Mouse (Mus musculus): ENCODE data around the gene Pnmal1. TPM values are rescaled to one million over a fixed set of nuclear protein-coding genes. Genes with fewer than 3 reads are reported as not detected.
A peak's percentile ranks its signal among the peaks of the same experiment; 100 is the strongest.

Pnmal1 gene
- polyA plus RNA-seq, 1 experiment from 2014 or later = 3.7 TPM

DNA sequence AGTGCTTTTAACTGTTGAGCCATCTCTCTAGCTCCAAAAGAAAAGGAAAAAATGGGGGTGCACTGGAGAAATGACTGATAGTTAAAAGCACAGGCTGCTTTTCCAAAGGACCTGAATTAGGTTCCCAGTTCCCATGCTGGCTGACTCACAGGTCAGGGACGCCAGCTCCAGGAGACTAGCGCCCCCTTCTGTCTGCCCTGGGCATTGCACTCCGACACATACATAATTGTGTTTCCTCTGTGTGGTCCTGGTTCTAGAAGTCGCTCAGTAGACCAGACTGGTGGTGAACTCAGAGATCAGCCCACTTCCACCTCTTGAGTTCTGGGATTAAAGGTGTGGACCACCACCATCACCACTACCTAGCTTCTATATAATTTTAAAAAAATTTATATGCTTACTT, 22.2 kb upstream of the Pnmal1 start:
- H3K4me2 ChIP-seq (ENCODE audit: low read length) = no peak overlapping the region
- H3K27ac ChIP-seq (ENCODE audit: low read depth) = no peak overlapping the region
- H3K36me3 ChIP-seq (ENCODE audit: control insufficient read depth, insufficient read depth, low read length) = no peaks in the 10 kb centered on the region
- ATAC-seq (replicated peaks; ENCODE audit: low FRiP score, low TSS enrichment, low read depth) (no peak), DNase-seq (ENCODE audit: low spot score) (no peak)
- 41% methylated on average over 4 of the region's 4 CpGs for WGBS
- H3K9me3 ChIP-seq (ENCODE audit: control insufficient read depth, low read length) = no peaks in the 10 kb centered on the region
- H3K4me3 ChIP-seq (ENCODE audit: low read depth, low read length) = no peak overlapping the region
- H3K27me3 ChIP-seq (replicated peaks; ENCODE audit: control insufficient read depth, insufficient read depth, low read length) = no peaks in the 10 kb centered on the region
- no peak overlapping the region for H3K9ac ChIP-seq (ENCODE audit: low read length)
- peaks cover 11% of the 10 kb centered on the region for H3K4me1 ChIP-seq (replicated peaks; ENCODE audit: control insufficient read depth, insufficient read depth, low read length)

DNA sequence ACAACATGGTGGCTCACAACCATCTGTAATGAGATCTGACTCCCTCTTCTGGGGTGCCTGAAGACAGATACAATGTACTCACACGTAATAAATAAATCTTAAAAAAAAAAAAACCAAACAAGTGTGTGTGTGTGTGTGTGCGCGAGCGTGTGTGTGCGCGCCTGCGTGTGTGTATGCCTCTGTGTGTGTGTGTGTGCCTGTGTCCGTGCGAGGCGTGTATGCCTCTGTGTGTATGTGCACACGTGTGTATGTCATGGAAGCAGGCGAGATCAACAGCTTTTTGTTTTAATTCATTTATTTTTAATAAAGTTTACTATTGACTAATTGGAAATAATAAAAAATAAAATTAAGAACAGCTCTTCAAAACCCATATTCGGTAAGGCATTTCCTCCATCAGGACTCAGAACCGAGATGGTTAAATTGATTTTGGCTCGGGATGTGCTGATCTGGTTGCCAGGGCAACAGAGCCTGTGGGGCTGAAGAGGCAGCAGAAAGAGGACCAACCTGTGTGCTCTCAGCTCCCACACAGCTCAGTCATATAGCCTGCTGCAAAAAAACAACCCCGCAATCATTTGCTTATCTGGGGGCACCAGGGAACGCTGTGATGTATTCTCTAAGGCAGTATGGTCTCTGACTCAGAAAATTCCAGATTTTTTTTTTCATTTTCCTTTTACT, 21.2 kb upstream of the Pnmal1 start:
- no peaks in the 10 kb centered on the region for H3K27me3 ChIP-seq (replicated peaks; ENCODE audit: control insufficient read depth, insufficient read depth, low read length)
- WGBS = 72% methylated on average over 17 of the region's 17 CpGs
- no peak overlapping the region for H3K4me2 ChIP-seq (ENCODE audit: low read length)
- no peak for DNase-seq (ENCODE audit: low spot score)
- no peak overlapping the region for H3K4me3 ChIP-seq (ENCODE audit: low read depth, low read length)
- H3K36me3 ChIP-seq (ENCODE audit: control insufficient read depth, insufficient read depth, low read length) = no peaks in the 10 kb centered on the region
- no peaks in the 10 kb centered on the region for H3K9me3 ChIP-seq (ENCODE audit: control insufficient read depth, low read length)
- no peak overlapping the region for H3K9ac ChIP-seq (ENCODE audit: low read length)
- H3K4me1 ChIP-seq (replicated peaks; ENCODE audit: control insufficient read depth, insufficient read depth, low read length) = peaks cover 11% of the 10 kb centered on the region
- ATAC-seq (replicated peaks; ENCODE audit: low FRiP score, low TSS enrichment, low read depth) = no peak
- H3K27ac ChIP-seq (ENCODE audit: low read depth) = no peak overlapping the region

- no peak for DNase-seq (ENCODE audit: low spot score)
- Histone ChIP-seq H3K9me3 (ENCODE audit: control insufficient read depth, low read length) (no peaks in the 10 kb centered on the region), H3K4me1 (replicated peaks; ENCODE audit: control insufficient read depth, insufficient read depth, low read length) (peaks cover 17% of the 10 kb centered on the region), H3K27me3 (replicated peaks; ENCODE audit: control insufficient read depth, insufficient read depth, low read length) (peaks cover 5% of the 10 kb centered on the region), H3K9ac (ENCODE audit: low read length) (no peak overlapping the region), H3K36me3 (ENCODE audit: control insufficient read depth, insufficient read depth, low read length) (no peaks in the 10 kb centered on the region), H3K4me2 (ENCODE audit: low read length) (no peak overlapping the region), H3K27ac (ENCODE audit: low read depth) (peak overlapping the region; percentile 28), H3K4me3 (ENCODE audit: low read depth, low read length) (no peak overlapping the region)
- WGBS = 29% methylated on average over 7 of the region's 7 CpGs
- no peak for ATAC-seq (replicated peaks; ENCODE audit: low FRiP score, low TSS enrichment, low read depth)
Observed at GRCm38 (mm10) chr7:16940292-16940691, 19.2 kb upstream of the Pnmal1 start.

DNA sequence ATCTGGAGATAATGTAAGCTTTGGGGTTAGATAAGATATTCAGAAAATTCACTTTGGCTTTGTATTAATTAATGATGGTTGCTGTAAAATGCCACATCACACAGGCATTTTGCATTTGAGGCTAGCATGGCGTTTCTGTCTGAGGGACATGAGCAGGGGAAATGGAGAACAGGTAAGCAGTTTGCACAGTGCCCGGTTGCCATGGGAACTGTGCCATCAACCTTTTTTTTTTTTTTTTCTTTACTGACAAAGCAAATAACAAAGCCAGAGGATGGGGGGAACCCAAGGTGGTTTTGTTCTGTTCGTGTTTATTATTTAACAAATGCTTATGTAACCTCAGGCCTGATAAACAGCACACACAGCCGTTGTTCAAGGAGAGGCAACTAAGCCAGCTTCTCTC, 16.6 kb upstream of the Pnmal1 start:
- H3K27ac ChIP-seq (ENCODE audit: low read depth) = no peak overlapping the region
- ATAC-seq (replicated peaks; ENCODE audit: low FRiP score, low TSS enrichment, low read depth) = no peak
- WGBS = 48% methylated on average over 4 of the region's 4 CpGs

GRCm38 (mm10) chr7:16944061-16944807, 15.2 kb upstream of the Pnmal1 start, which contains the start of gene Pnmal2:
TSS of gene Pnmal2 (plus strand) at chr7:16944682.
- 15% methylated on average over 36 of the region's 36 CpGs for WGBS
- ATAC-seq (replicated peaks; ENCODE audit: low FRiP score, low TSS enrichment, low read depth) = peak; percentile 80
- H3K27ac ChIP-seq (ENCODE audit: low read depth) = no peak within 1 kb of the TSS

More for the DNA sequence above, 16.6 kb upstream of the Pnmal1 start:
- H3K9me3 ChIP-seq (ENCODE audit: control insufficient read depth, low read length) = no peaks in the 10 kb centered on the region
- DNase-seq (ENCODE audit: low spot score) = no peak
- H3K4me2 ChIP-seq (ENCODE audit: low read length) = no peak overlapping the region
- H3K4me1 ChIP-seq (replicated peaks; ENCODE audit: control insufficient read depth, insufficient read depth, low read length) = peaks cover 41% of the 10 kb centered on the region
- no peaks in the 10 kb centered on the region for H3K36me3 ChIP-seq (ENCODE audit: control insufficient read depth, insufficient read depth, low read length)
- peaks cover 30% of the 10 kb centered on the region for H3K27me3 ChIP-seq (replicated peaks; ENCODE audit: control insufficient read depth, insufficient read depth, low read length)
- H3K9ac ChIP-seq (ENCODE audit: low read length) = no peak overlapping the region
- no peak overlapping the region for H3K4me3 ChIP-seq (ENCODE audit: low read depth, low read length)

GRCm38 (mm10) chr7:16944808-16945315, 14.6 kb upstream of the Pnmal1 start:
- peak overlapping the region; percentile 49 for H3K9ac ChIP-seq (ENCODE audit: low read length)
- DNase-seq (ENCODE audit: low spot score) (no peak), ATAC-seq (replicated peaks; ENCODE audit: low FRiP score, low TSS enrichment, low read depth) (peak; percentile 6)
- no peaks in the 10 kb centered on the region for H3K36me3 ChIP-seq (ENCODE audit: control insufficient read depth, insufficient read depth, low read length)
- peaks cover 49% of the 10 kb centered on the region for H3K4me1 ChIP-seq (replicated peaks; ENCODE audit: control insufficient read depth, insufficient read depth, low read length)
- no peaks in the 10 kb centered on the region for H3K9me3 ChIP-seq (ENCODE audit: control insufficient read depth, low read length)
- H3K4me2 ChIP-seq (ENCODE audit: low read length) = peak overlapping the region; percentile 74
- H3K27me3 ChIP-seq (replicated peaks; ENCODE audit: control insufficient read depth, insufficient read depth, low read length) = peaks cover 49% of the 10 kb centered on the region
- WGBS = 3% methylated on average over 22 of the region's 22 CpGs
- peak overlapping the region; percentile 49 for H3K4me3 ChIP-seq (ENCODE audit: low read depth, low read length)
- H3K27ac ChIP-seq (ENCODE audit: low read depth) = no peak overlapping the region

More at GRCm38 (mm10) chr7:16944061-16944807, 15.2 kb upstream of the Pnmal1 start, which contains the start of gene Pnmal2:
- Histone ChIP-seq H3K9ac (ENCODE audit: low read length) (peak within 1 kb of the TSS; percentile 49), H3K9me3 (ENCODE audit: control insufficient read depth, low read length) (no peaks in the 10 kb centered on the region), H3K4me3 (ENCODE audit: low read depth, low read length) (peak within 1 kb of the TSS; percentile 49), H3K27me3 (replicated peaks; ENCODE audit: control insufficient read depth, insufficient read depth, low read length) (peaks cover 43% of the 10 kb centered on the region), H3K4me2 (ENCODE audit: low read length) (peak within 1 kb of the TSS; percentile 74), H3K4me1 (replicated peaks; ENCODE audit: control insufficient read depth, insufficient read depth, low read length) (peaks cover 50% of the 10 kb centered on the region), H3K36me3 (ENCODE audit: control insufficient read depth, insufficient read depth, low read length) (no peaks in the 10 kb centered on the region)
- DNase-seq (ENCODE audit: low spot score) = peak; percentile 91

GRCm38 (mm10) chr7:16945419-16945818, 14.1 kb upstream of the Pnmal1 start:
- H3K27ac ChIP-seq (ENCODE audit: low read depth) = no peak overlapping the region
- H3K27me3 ChIP-seq (replicated peaks; ENCODE audit: control insufficient read depth, insufficient read depth, low read length) = peaks cover 49% of the 10 kb centered on the region
- ATAC-seq (replicated peaks; ENCODE audit: low FRiP score, low TSS enrichment, low read depth) (no peak), DNase-seq (ENCODE audit: low spot score) (peak; percentile 63)
- H3K4me3 ChIP-seq (ENCODE audit: low read depth, low read length) = peak overlapping the region; percentile 49
- 23% methylated on average over 17 of the region's 17 CpGs for WGBS
- H3K36me3 ChIP-seq (ENCODE audit: control insufficient read depth, insufficient read depth, low read length) = no peaks in the 10 kb centered on the region
- no peak overlapping the region for H3K9ac ChIP-seq (ENCODE audit: low read length)
- H3K9me3 ChIP-seq (ENCODE audit: control insufficient read depth, low read length) = no peaks in the 10 kb centered on the region
- peaks cover 44% of the 10 kb centered on the region for H3K4me1 ChIP-seq (replicated peaks; ENCODE audit: control insufficient read depth, insufficient read depth, low read length)
- peak overlapping the region; percentile 74 for H3K4me2 ChIP-seq (ENCODE audit: low read length)

DNA sequence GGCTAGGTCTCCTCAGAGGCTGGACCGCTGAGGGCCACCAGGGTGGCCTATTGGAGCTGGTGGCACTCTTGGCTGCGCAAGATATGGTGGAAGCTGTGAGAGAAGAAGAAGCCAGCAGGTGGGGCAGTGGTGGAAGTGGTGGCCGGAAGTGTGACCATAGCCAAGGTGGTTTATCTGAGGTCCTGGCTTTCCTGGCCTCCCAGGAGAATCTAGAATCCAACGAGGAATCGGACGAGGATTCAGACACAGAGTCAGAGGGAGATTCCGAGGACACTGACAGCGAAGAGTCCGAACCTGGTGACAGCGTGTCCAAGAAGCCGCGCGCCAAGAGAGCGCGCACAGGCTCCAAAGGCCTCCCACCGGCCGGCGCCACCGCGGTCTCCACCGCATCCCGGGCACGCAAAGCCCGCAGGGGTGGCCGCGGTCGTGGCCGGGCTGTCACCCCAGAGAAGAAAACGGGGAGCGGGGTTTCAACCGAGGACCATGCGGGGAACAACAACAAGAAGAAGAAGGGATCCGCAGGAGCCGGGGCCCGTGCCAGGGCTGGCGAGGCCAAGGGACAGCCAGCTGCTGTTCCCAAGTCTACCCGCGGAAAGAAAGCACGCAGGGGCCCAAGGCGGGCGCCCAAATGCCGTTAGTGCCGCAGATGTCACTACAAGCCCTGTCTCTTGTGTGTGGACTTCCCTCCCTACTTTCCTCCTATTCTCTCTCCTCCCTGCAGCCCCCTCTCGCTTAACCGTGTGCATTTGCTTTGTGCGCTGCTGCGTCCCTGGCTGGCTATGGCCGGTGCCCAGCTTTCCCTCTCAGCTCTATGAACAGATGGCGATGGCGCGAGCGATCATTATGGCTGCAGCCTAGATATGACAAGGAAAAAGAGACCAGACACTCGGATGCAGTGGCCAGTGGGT, 12.8 kb upstream of the Pnmal1 start:
- 9% methylated on average over 53 of the region's 53 CpGs for WGBS
- Histone ChIP-seq H3K4me2 (ENCODE audit: low read length) (peak overlapping the region; percentile 61), H3K27me3 (replicated peaks; ENCODE audit: control insufficient read depth, insufficient read depth, low read length) (peaks cover 49% of the 10 kb centered on the region), H3K27ac (ENCODE audit: low read depth) (no peak overlapping the region), H3K4me3 (ENCODE audit: low read depth, low read length) (peak overlapping the region; percentile 31), H3K36me3 (ENCODE audit: control insufficient read depth, insufficient read depth, low read length) (no peaks in the 10 kb centered on the region), H3K9ac (ENCODE audit: low read length) (0 out of 2 replicates have a peak overlapping the region, but pooled peaks have one; percentile 20), H3K4me1 (replicated peaks; ENCODE audit: control insufficient read depth, insufficient read depth, low read length) (peaks cover 41% of the 10 kb centered on the region), H3K9me3 (ENCODE audit: control insufficient read depth, low read length) (no peaks in the 10 kb centered on the region)
- DNase-seq (ENCODE audit: low spot score) = peak; percentile 67
- no peak for ATAC-seq (replicated peaks; ENCODE audit: low FRiP score, low TSS enrichment, low read depth)

Measured in intestine, embryonic 14.5 days (tissue).